Mouse (Mus musculus): ENCODE data around the gene Reg2. TPM values are rescaled to one million over a fixed set of nuclear protein-coding genes. Genes with fewer than 3 reads are reported as not detected.

Reg2 gene
- polyA plus RNA-seq, 1 experiment from 2014 or later = not detected

DNA sequence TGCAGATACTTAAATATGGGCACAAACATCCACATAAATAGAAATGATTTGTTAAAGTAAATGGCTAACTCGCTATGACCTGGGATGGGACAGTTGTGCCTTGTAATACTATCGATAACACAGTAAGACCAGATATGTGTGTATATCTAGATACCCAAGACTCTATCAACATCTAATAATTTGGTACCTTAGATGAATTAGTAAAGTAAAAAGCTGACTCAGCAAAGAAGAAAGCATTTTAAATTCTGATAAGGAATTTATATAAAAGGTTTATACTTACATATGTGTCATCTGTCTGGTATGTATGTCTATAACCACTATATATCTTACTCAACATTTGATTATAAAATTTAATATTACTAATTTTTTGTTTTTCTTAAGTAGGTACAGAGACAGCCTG lies 57.4 kb downstream of the Reg2 start:
- Histone ChIP-seq H3K27ac (ENCODE audit: low read length) (no peak overlapping the region), H3K4me2 (ENCODE audit: low read depth, low read length) (no peak overlapping the region), H3K9ac (ENCODE audit: low read depth, low read length) (no peak overlapping the region), H3K36me3 (ENCODE audit: control insufficient read depth, insufficient read depth, low read length) (no peaks in the 10 kb centered on the region), H3K4me1 (ENCODE audit: control insufficient read depth, insufficient read depth, low read length) (no peaks in the 10 kb centered on the region), H3K9me3 (ENCODE audit: control insufficient read depth, low read length) (no peaks in the 10 kb centered on the region), H3K4me3 (ENCODE audit: low read length) (no peak overlapping the region), H3K27me3 (replicated peaks; ENCODE audit: control insufficient read depth, insufficient read depth, low read length) (no peaks in the 10 kb centered on the region)
- 92% methylated on average over 2 of the region's 2 CpGs for whole genome bisulfite sequencing
- no peak for ATAC-seq

Other genes starting within 250 kb of the Reg2 start
- gene Reg3b, start 25.0 kb upstream of the Reg2 start, polyA plus RNA-seq (2015; fragmentation: Nextera tagmentation; extraction: Ambion mirVana) = 14.6 and 21.6 TPM in 2 replicates
- gene Reg3d, start 16.8 kb upstream of the Reg2 start, polyA plus RNA-seq (2015; fragmentation: Nextera tagmentation; extraction: Ambion mirVana) = 1.1 and 1.9 TPM in 2 replicates
- gene Reg3a, start 14.9 kb upstream of the Reg2 start, polyA plus RNA-seq (2015; fragmentation: Nextera tagmentation; extraction: Ambion mirVana) = 0.16 TPM in 1 of 2 replicates, not detected in the other
- 56.1 and 64.6 TPM in 2 replicates for gene Reg1, start 27.1 kb downstream of the Reg2 start, polyA plus RNA-seq (2015; fragmentation: Nextera tagmentation; extraction: Ambion mirVana)
- 3.2 and 5.4 TPM in 2 replicates for gene Reg3g, start 73.2 kb downstream of the Reg2 start, polyA plus RNA-seq (2015; fragmentation: Nextera tagmentation; extraction: Ambion mirVana)